Mouse (Mus musculus) lung, adult 2 months (tissue): Measurements from ENCODE around the gene Itprip. TPM values are rescaled to one million over a fixed set of nuclear protein-coding genes. Genes with fewer than 3 reads are reported as not detected.

Source experiments
- DNase-seq: peaks from one replicate; pipeline ENCODE4 v3.0.0; 2022
- H3K4me1 ChIP-seq: fragments of 200-500 bp; 2 replicates; pipeline ENCODE4 v1.6.1; 2011; ENCODE audit warnings: low read length; ENCODE audit not compliant: control insufficient read depth, insufficient read depth
- H3K4me3 ChIP-seq: fragments of 200-500 bp; replicated peaks from 2 replicates; pipeline ENCODE3; 2011; ENCODE audit warnings: low read depth, mild to moderate bottlenecking, control low read depth, low read length; ENCODE audit errors: extremely low read depth
- CTCF ChIP-seq: fragments of 200-500 bp; IDR thresholded peaks from 2 replicates; pipeline ENCODE4 v1.5.1; 2011; ENCODE audit warnings: mild to moderate bottlenecking, low read length, control low read depth; ENCODE audit not compliant: insufficient read depth
- POLR2A ChIP-seq: fragments of 200-500 bp; IDR thresholded peaks from 2 replicates; pipeline ENCODE4 v1.6.1; 2011; ENCODE audit warnings: low read depth, mild to moderate bottlenecking, control low read depth, low read length, borderline replicate concordance; ENCODE audit errors: extremely low read depth
- WGBS: fragments of 180-500 bp; shearing (Covaris S2); methylation state at CpG from one replicate; pipeline ENCODE4 v1.1.7; 2018; 5-methylcytosine and 5-hydroxymethylcytosine counted together
- polyA plus RNA-seq: library from polyadenylated mRNA; depleted of rRNA; stranded (reverse); fragments of >200 nt; gene quantifications from 2 replicates; pipeline ENCODE4 v1.2.3, GENCODE M21; 2012

Itprip gene
- polyA plus RNA-seq, 1 experiment: 22.0 TPM

DNA sequence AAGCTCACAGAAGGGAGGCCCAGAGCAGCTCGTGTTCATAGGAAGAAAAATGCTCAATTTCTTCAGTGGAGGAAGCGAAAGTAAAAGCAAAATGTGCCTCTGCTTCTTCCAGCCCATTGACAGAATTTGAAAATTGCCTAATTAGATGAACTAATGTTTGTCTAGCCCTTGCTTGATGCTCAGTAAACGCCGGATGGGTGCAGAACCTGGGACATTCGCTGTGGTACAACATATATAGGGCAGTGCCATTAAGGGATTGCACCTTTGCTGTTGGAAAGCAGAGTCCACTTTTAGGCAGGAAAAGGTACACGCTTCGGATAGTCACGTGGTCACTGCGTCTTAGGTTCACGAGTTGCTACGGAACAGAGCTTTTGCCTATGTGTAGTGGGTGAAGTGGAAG lies 17.4 kb upstream of the Itprip start:
- no peak for TF ChIP-seq CTCF
- no peak for TF ChIP-seq POLR2A
- H3K4me1 ChIP-seq: 0 out of 2 replicates have a peak, but pooled peaks cover 4% of the 10 kb centered on the region
- WGBS: 77% methylated on average over 11 of the region's 11 CpGs
- H3K4me3 ChIP-seq: peak overlapping the region; percentile 28
- DNase-seq: no peak

DNA sequence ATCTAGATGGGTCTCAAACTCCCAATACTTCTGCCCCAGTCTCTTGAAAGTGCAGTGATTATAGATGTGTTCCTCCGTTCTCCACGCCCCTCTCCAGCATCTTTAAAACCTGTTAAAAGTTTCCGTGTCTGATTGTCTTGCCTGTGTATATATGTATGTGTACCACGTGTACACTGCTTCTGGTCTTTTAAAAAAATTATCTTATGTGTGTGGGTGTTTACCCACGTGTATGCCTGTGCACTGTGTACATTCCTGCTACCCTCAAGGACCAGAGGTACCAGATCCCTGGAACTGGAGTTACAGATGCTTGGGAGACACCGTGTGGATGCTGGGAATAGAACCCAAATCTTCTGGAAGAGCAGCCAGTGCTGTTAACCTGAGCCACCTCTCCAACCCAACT lies 16.4 kb upstream of the Itprip start:
- no peak for DNase-seq
- no peak overlapping the region for H3K4me3 ChIP-seq
- TF ChIP-seq CTCF (no peak), POLR2A (no peak)
- H3K4me1 ChIP-seq: 0 out of 2 replicates have a peak, but pooled peaks cover 6% of the 10 kb centered on the region
- WGBS: 66% methylated on average over 6 of the region's 6 CpGs

GRCm38 (mm10) chr19:47934636-47935238 lies 15.6 kb upstream of the Itprip start:
- 54% methylated on average over 16 of the region's 16 CpGs for WGBS
- no peak for TF ChIP-seq POLR2A
- TF ChIP-seq CTCF: no peak

DNA sequence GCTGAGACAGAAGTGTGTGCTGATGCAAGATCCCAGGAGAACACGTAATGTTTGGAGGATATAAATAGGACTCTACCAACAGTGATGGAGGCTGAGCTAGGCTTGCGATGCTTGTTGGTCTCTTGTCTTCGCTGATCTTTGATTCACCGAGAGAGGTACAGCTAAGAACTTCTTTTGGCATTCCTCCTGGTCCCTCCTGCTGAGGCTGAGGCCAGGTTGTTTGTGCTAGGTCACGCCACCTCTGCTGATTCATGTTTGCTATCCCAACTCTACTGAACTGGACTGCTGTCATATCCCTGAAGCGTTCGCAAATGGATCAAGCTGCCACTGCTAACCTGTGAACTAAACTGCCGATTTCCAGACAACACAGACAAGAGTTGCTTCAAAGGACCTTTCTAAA lies 15.0 kb upstream of the Itprip start:
- no peak for DNase-seq
- H3K4me1 ChIP-seq: 0 out of 2 replicates have a peak, but pooled peaks cover 6% of the 10 kb centered on the region
- H3K4me3 ChIP-seq: no peak overlapping the region
- TF ChIP-seq CTCF (no peak), POLR2A (no peak)
- WGBS: 83% methylated on average over 8 of the region's 8 CpGs

More at GRCm38 (mm10) chr19:47934636-47935238, 15.6 kb upstream of the Itprip start:
- Histone ChIP-seq H3K4me1 (0 out of 2 replicates have a peak, but pooled peaks cover 6% of the 10 kb centered on the region), H3K4me3 (peak overlapping the region; percentile 36)
- DNase-seq: no peak

DNA sequence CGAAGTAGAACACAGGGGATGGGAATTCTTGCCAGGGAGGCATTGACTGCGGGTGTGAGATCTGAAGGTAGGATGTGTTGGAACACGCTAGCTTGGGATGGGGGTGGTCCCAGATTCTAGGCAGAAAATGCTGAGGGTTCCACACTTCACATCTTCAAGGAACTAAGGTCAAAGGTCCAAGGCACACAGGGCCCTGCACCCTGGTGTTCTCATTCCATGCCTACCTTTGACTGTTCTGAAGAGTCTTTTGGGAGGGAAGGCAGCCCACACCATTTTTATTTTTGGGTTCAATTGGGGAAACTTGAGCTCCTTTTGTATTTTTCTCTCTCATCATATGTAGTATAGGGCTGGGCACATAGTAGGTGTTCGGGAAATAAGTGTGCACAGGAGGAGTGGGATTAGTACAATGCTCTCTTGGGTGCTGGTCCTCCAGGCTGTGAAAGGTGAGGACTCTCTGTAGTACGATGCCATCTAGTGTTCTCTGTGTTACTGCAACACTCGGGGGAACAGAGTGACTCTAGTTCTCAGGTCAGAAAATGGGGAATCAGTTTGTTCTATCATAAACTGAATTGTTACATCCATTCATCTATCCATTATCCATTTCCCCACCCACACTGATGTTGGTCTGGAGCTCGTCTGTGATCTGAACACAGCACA lies 13.0 kb upstream of the Itprip start:
- peak; percentile 61 for TF ChIP-seq CTCF
- no peak for TF ChIP-seq POLR2A
- Histone ChIP-seq H3K4me1 (0 out of 2 replicates have a peak, but pooled peaks cover 2% of the 10 kb centered on the region), H3K4me3 (no peak overlapping the region)
- 35% methylated on average over 7 of the region's 7 CpGs for WGBS
- no peak for DNase-seq

- 75% methylated on average over 4 of the region's 4 CpGs for WGBS
- no peak overlapping the region for H3K4me3 ChIP-seq
- 0 out of 2 replicates have a peak, but pooled peaks cover 2% of the 10 kb centered on the region for H3K4me1 ChIP-seq
- peak; percentile 67 for DNase-seq
- no peak for TF ChIP-seq POLR2A
- TF ChIP-seq CTCF: no peak
Measured at GRCm38 (mm10) chr19:47929043-47929442, 9.9 kb upstream of the Itprip start.

- TF ChIP-seq POLR2A (no peak), CTCF (no peak)
- no peak for DNase-seq
- WGBS: 87% methylated on average over 2 of the region's 2 CpGs
- 0 out of 2 replicates have a peak, but pooled peaks cover 2% of the 10 kb centered on the region for H3K4me1 ChIP-seq
- H3K4me3 ChIP-seq: no peak overlapping the region
Measured at GRCm38 (mm10) chr19:47927032-47927431, 7.9 kb upstream of the Itprip start.

DNA sequence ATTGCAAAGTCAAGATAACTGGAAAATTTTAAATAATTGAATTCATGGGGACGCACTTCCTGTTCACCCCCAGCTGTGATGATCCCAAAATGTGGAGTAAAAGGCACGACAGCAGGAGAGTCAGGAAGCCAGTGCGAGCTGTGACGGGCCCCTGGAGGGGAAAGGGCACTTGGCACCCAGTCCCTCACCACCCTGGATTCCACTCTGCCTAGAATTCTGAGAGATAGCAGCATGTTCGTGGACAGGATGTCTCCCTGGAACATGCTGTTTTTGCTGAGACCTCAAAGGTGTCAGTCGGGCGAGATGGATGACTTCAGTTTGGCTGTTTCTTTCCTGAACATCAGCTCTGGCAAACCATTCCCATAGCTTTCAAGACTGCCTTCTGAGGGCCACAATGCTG lies 6.7 kb upstream of the Itprip start:
- WGBS: 45% methylated on average over 7 of the region's 7 CpGs

GRCm38 (mm10) chr19:47919966-47920375 lies 872 bp upstream of the Itprip start:
- DNase-seq: peak; percentile 58
- WGBS: under 1% methylated on average over 8 of the region's 8 CpGs
- H3K4me1 ChIP-seq: peaks cover 8% of the 10 kb centered on the region
- no peak; the same call in 1 of the 2 replicates for TF ChIP-seq POLR2A
- no peak for TF ChIP-seq CTCF
- peak overlapping the region; percentile 40 for H3K4me3 ChIP-seq

More for the DNA sequence above, 6.7 kb upstream of the Itprip start:
- no peak for TF ChIP-seq CTCF
- TF ChIP-seq POLR2A: no peak
- DNase-seq: no peak
- no peaks in the 10 kb centered on the region for H3K4me1 ChIP-seq
- H3K4me3 ChIP-seq: no peak overlapping the region
